Mouse (Mus musculus) MEL (cell line): ENCODE data around the gene Sntg2.

Experiments
- BHLHE40 ChIP-seq: IDR thresholded peaks from 2 replicates; pipeline ENCODE4 v1.6.1; 2012; ENCODE audit warnings: low read depth, mild to moderate bottlenecking, inconsistent platforms, low read length, improper control_type of control experiment, borderline replicate concordance
- CTCF ChIP-seq, 3 experiments: IDR thresholded peaks in 2 of 3; conservative IDR thresholded peaks in 1 of 3; 2 replicates each; pipeline ENCODE4 v1.5.1; 2011 to 2012; ENCODE audit warnings: low read length in 3 of 3, low read depth in 2 of 3, mild to moderate bottlenecking in 2 of 3, improper control_type of control experiment in 1 of 3, inconsistent platforms in 1 of 3, mixed read lengths in 1 of 3, moderate library complexity in 1 of 3; ENCODE audit not compliant: control insufficient read depth in 1 of 3, insufficient read depth in 1 of 3, poor library complexity in 1 of 3, severe bottlenecking in 1 of 3
- EP300 ChIP-seq, 2 experiments: IDR thresholded peaks; 2 replicates each; pipeline ENCODE4 v1.6.1; 2011; ENCODE audit warnings: improper control_type of control experiment in 2 of 2, low read length in 2 of 2, low read depth in 1 of 2, mild to moderate bottlenecking in 1 of 2
- GATA1 ChIP-seq: IDR thresholded peaks from 2 replicates; pipeline ENCODE4 v1.6.1; 2011; ENCODE audit warnings: low read depth, low read length, improper control_type of control experiment
- MEF2A ChIP-seq: IDR thresholded peaks from 2 replicates; pipeline ENCODE4 v1.6.1; 2014; ENCODE audit warnings: low read depth, mild to moderate bottlenecking, inconsistent platforms, low read length, improper control_type of control experiment; ENCODE audit not compliant: poor library complexity, insufficient replicate concordance, severe bottlenecking; ENCODE audit errors: extremely low read depth
- MYC ChIP-seq: IDR thresholded peaks from 2 replicates; pipeline ENCODE4 v1.6.1; 2011; ENCODE audit warnings: low read depth, mild to moderate bottlenecking, low read length, improper control_type of control experiment, moderate library complexity
- POLR2A ChIP-seq, 2 experiments: IDR thresholded peaks; 2 replicates each; pipeline ENCODE4 v1.6.1; 2011 to 2012; ENCODE audit warnings: low read length in 2 of 2, mild to moderate bottlenecking in 2 of 2, control low read depth in 1 of 2, improper control_type of control experiment in 1 of 2, low read depth in 1 of 2, moderate library complexity in 1 of 2; ENCODE audit not compliant: control insufficient read depth in 1 of 2, insufficient read depth in 1 of 2, poor library complexity in 1 of 2
- POLR2AphosphoS2 ChIP-seq: IDR thresholded peaks from 2 replicates; pipeline ENCODE4 v1.6.1; 2011; ENCODE audit warnings: low read length, improper control_type of control experiment
- POLR2AphosphoS5 ChIP-seq: IDR thresholded peaks from 2 replicates; pipeline ENCODE4 v1.6.1; 2012; ENCODE audit warnings: low read depth, borderline replicate concordance, mild to moderate bottlenecking, inconsistent platforms, low read length, moderate library complexity, mixed read lengths
- TCF12 ChIP-seq: IDR thresholded peaks from 2 replicates; pipeline ENCODE4 v1.6.1; 2014; ENCODE audit warnings: low read depth, mild to moderate bottlenecking, inconsistent platforms, low read length, improper control_type of control experiment, moderate library complexity
- USF1 ChIP-seq: IDR thresholded peaks from 2 replicates; pipeline ENCODE4 v1.6.1; 2014; ENCODE audit warnings: low read depth, mild to moderate bottlenecking, inconsistent platforms, low read length, improper control_type of control experiment, moderate library complexity
- USF2 ChIP-seq, 2 experiments: IDR thresholded peaks; 2 replicates each; pipeline ENCODE4 v1.6.1; 2011 to 2012; ENCODE audit warnings: improper control_type of control experiment in 2 of 2, low read length in 2 of 2, borderline replicate concordance in 1 of 2, inconsistent platforms in 1 of 2, low read depth in 1 of 2, mild to moderate bottlenecking in 1 of 2; ENCODE audit not compliant: insufficient read depth in 1 of 2
- ZC3H11A ChIP-seq: IDR thresholded peaks from 2 replicates; pipeline ENCODE4 v1.6.1; 2012; ENCODE audit warnings: low read depth, mild to moderate bottlenecking, inconsistent platforms, low read length, improper control_type of control experiment
- ZNF384 ChIP-seq: IDR thresholded peaks from 2 replicates; pipeline ENCODE4 v1.6.1; 2012; ENCODE audit warnings: low read depth, mild to moderate bottlenecking, inconsistent platforms, low read length, improper control_type of control experiment

- TF ChIP-seq CTCF (IDR thresholded peaks at IDR 0.05 in 2 of 3, conservative IDR thresholded peaks at IDR 0.05 in 1 of 3; ENCODE audit: control insufficient read depth in 1 of 3, insufficient read depth in 1 of 3, low read depth in 2 of 3, low read length in 3 of 3, poor library complexity in 1 of 3, severe bottlenecking in 1 of 3) (no peak), EP300 (IDR thresholded peaks at IDR 0.05; ENCODE audit: low read depth in 1 of 2, low read length in 2 of 2) (no peak), TCF12 (no peak), ZC3H11A (no peak), USF2 (IDR thresholded peaks at IDR 0.05; ENCODE audit: borderline replicate concordance in 1 of 2, insufficient read depth in 1 of 2, low read depth in 1 of 2, low read length in 2 of 2) (no peak), MYC (no peak), USF1 (no peak), POLR2A (IDR thresholded peaks at IDR 0.05; ENCODE audit: control insufficient read depth in 1 of 2, insufficient read depth in 1 of 2, low read depth in 1 of 2, low read length in 2 of 2, poor library complexity in 1 of 2) (no peak), POLR2AphosphoS2 (no peak), ZNF384 (no peak), POLR2AphosphoS5 (no peak), GATA1 (no peak), BHLHE40 (no peak), MEF2A (no peak)
These were observed 89.4 kb downstream of the Sntg2 start for GRCm38 (mm10) chr12:30283741-30284140.
